Mouse (Mus musculus): ENCODE results near the gene Krtap19-1. TPM values are rescaled to one million over a fixed set of nuclear protein-coding genes. Genes with fewer than 3 reads are reported as not detected.

The Krtap19-1 gene
- total RNA-seq (2014; rRNA removed) (not detected in 2 replicates), polyA plus RNA-seq (2012; rRNA removed) (not detected in 2 replicates)

DNA sequence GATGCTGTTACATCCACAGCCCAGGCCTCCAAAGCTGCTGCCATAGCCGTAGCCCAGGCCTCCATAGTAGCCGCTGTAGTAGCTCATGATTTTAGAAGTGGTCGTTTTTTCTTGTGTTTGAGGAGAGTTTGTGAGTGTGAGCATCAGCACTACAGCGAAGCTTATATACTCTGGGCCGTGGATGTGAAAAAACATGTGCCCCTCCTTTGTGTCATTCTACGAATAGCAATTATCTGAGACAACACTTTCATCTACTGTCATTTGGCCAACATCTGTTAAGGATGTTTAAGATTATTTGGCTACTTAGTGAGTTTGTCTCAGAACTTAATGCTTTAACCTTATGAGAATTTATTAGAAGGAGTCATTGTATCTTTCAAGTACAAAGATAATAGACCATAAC lies at the start of gene Krtap19-1:
Gene Krtap19-1, minus strand, starts transcription at position 101 of the 400 bp plus-strand sequence.
- Histone ChIP-seq H3K4me3 (ENCODE audit: insufficient read depth, low read depth, low read length) (no peak within 1 kb of the TSS), H3K79me2 (ENCODE audit: control insufficient read depth, insufficient read depth, low read length) (no peaks in the 10 kb centered on the region), H3K36me3 (ENCODE audit: control insufficient read depth, insufficient read depth, low read length) (no peaks in the 10 kb centered on the region), H3K27me3 (ENCODE audit: control insufficient read depth, insufficient read depth, low read length) (no peaks in the 10 kb centered on the region), H3K27ac (replicated peaks; ENCODE audit: insufficient read depth, low read depth, low read length) (no peak within 1 kb of the TSS), H3K9ac (ENCODE audit: low read depth, low read length) (no peak within 1 kb of the TSS), H3K4me1 (ENCODE audit: control insufficient read depth, insufficient read depth, low read length) (no peaks in the 10 kb centered on the region)
- WGBS = 82% methylated on average over 6 of the region's 6 CpGs
- TF ChIP-seq CTCF (IDR thresholded peaks at IDR 0.05; ENCODE audit: low read depth, low read length) (no peak), POLR2A (IDR thresholded peaks at IDR 0.05; ENCODE audit: extremely low read depth, insufficient read depth, low read length) (no peak)
- DNase-seq (ENCODE audit: extremely low read depth, low read depth, low spot score) = no peak

DNA sequence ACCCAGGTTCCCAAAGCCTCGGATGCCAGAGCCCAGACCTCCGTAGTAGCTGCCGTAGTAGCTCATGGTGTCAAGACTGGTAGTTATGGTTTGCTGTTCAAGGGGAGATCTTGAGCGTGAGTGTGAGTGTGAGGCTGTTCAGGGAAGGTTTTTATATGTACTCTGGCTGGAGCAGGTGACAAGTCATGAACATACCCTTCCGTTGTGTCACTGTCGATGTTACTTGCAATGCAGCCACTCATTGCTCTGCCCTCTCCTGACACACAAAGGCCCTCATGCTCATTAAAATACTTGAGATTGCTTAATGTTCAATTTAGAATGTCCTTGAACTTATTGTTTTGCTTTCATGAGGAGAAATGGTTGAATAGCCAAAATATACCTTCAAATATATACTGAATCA lies 27.1 kb upstream of the Krtap19-1 start, which contains the start of gene Krtap19-5:
Gene Krtap19-5, minus strand, starts transcription at position 101 of the 400 bp plus-strand sequence.
- no peak for TF ChIP-seq POLR2A (IDR thresholded peaks at IDR 0.05; ENCODE audit: extremely low read depth, insufficient read depth, low read length)
- TF ChIP-seq CTCF (IDR thresholded peaks at IDR 0.05; ENCODE audit: low read depth, low read length) = no peak
- Histone ChIP-seq H3K4me1 (ENCODE audit: control insufficient read depth, insufficient read depth, low read length) (no peaks in the 10 kb centered on the region; the same call in 1 of the 2 replicates), H3K4me3 (ENCODE audit: insufficient read depth, low read depth, low read length) (no peak within 1 kb of the TSS), H3K36me3 (ENCODE audit: control insufficient read depth, insufficient read depth, low read length) (no peaks in the 10 kb centered on the region), H3K27me3 (ENCODE audit: control insufficient read depth, insufficient read depth, low read length) (no peaks in the 10 kb centered on the region), H3K9ac (ENCODE audit: low read depth, low read length) (no peak within 1 kb of the TSS), H3K79me2 (ENCODE audit: control insufficient read depth, insufficient read depth, low read length) (no peaks in the 10 kb centered on the region), H3K27ac (replicated peaks; ENCODE audit: insufficient read depth, low read depth, low read length) (no peak within 1 kb of the TSS)
- WGBS = 88% methylated on average over 6 of the region's 6 CpGs
- DNase-seq (ENCODE audit: extremely low read depth, low read depth, low spot score) = no peak

DNA sequence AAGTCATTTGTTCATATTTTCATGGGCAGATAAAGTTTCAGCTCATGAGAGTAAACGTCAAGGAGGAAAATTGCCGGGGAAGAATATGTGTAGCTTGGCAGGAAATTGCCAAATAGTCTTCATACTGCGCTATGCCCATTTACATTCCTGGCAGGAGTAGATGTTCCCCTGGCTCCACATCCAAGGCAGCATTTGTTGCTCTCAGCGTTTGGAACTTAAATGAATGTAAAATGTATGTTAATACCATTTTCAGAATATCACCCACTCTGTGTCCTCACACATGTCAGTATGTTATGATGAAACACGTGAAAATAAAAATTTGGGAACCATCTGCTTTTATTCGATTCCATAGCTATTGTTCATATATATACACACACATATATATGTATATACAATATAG lies 17.7 kb upstream of the Krtap19-1 start:
- Histone ChIP-seq H3K4me3 (ENCODE audit: insufficient read depth, low read depth, low read length) (no peak overlapping the region), H3K27me3 (ENCODE audit: control insufficient read depth, insufficient read depth, low read length) (no peaks in the 10 kb centered on the region), H3K27ac (replicated peaks; ENCODE audit: insufficient read depth, low read depth, low read length) (no peak overlapping the region), H3K36me3 (ENCODE audit: control insufficient read depth, insufficient read depth, low read length) (no peaks in the 10 kb centered on the region), H3K79me2 (ENCODE audit: control insufficient read depth, insufficient read depth, low read length) (no peaks in the 10 kb centered on the region), H3K9ac (ENCODE audit: low read depth, low read length) (no peak overlapping the region), H3K4me1 (ENCODE audit: control insufficient read depth, insufficient read depth, low read length) (no peaks in the 10 kb centered on the region)
- TF ChIP-seq POLR2A (IDR thresholded peaks at IDR 0.05; ENCODE audit: extremely low read depth, insufficient read depth, low read length) (no peak), CTCF (IDR thresholded peaks at IDR 0.05; ENCODE audit: low read depth, low read length) (no peak)
- WGBS = 82% methylated on average over 6 of the region's 6 CpGs
- no peak for DNase-seq (ENCODE audit: extremely low read depth, low read depth, low spot score)

DNA sequence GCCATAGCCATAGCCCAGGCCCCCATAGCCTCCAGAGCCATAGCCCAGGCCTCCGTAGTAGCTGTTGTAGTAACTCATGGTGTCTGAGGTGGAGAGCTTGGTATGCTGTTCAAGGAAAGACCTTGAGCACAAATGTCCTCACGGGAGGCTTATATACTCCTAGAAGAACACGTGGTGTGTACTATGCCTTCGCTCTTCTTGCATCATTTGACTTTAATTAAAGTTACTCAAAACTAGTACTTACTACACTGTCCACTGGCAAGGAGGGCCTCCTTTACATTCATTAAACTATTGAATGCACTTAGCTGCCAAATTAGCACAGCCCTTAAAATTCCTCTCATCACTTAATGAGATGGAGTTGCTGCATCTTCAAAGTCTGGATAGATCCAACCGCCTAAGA lies 15.8 kb upstream of the Krtap19-1 start, which contains the start of gene Krtap19-4:
Gene Krtap19-4, minus strand, starts transcription at position 101 of the 400 bp plus-strand sequence.
- Histone ChIP-seq H3K27me3 (ENCODE audit: control insufficient read depth, insufficient read depth, low read length) (no peaks in the 10 kb centered on the region), H3K27ac (replicated peaks; ENCODE audit: insufficient read depth, low read depth, low read length) (no peak within 1 kb of the TSS), H3K79me2 (ENCODE audit: control insufficient read depth, insufficient read depth, low read length) (no peaks in the 10 kb centered on the region), H3K36me3 (ENCODE audit: control insufficient read depth, insufficient read depth, low read length) (no peaks in the 10 kb centered on the region), H3K4me1 (ENCODE audit: control insufficient read depth, insufficient read depth, low read length) (no peaks in the 10 kb centered on the region), H3K9ac (ENCODE audit: low read depth, low read length) (no peak within 1 kb of the TSS), H3K4me3 (ENCODE audit: insufficient read depth, low read depth, low read length) (no peak within 1 kb of the TSS)
- TF ChIP-seq POLR2A (IDR thresholded peaks at IDR 0.05; ENCODE audit: extremely low read depth, insufficient read depth, low read length) (no peak), CTCF (IDR thresholded peaks at IDR 0.05; ENCODE audit: low read depth, low read length) (no peak)
- 85% methylated on average over 5 of the region's 5 CpGs for WGBS
- DNase-seq (ENCODE audit: extremely low read depth, low read depth, low spot score) = no peak

DNA sequence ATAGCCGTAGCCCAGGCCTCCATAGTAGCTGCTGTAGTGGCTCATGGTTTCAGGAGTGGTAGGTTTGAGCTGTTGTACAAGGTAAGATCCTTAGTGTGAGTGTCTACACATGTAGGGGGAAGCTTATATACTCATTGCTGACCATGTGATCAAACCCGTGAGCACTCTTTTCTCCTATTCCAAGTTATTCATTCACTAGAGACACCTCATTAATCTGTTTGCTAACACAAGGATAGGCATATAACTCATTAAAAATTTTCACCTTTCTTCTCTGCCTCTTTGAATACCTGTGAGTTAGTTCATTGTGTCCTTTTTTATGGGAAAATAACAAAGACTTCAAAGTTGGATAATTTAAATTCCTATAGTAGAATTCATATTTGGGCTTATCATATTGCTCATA lies 8.7 kb upstream of the Krtap19-1 start, which contains the start of gene Krtap19-3:
Gene Krtap19-3, minus strand, starts transcription at position 101 of the 400 bp plus-strand sequence.
- no peak within 1 kb of the TSS for H3K9ac ChIP-seq (ENCODE audit: low read depth, low read length)
- no peaks in the 10 kb centered on the region for H3K27me3 ChIP-seq (ENCODE audit: control insufficient read depth, insufficient read depth, low read length)
- H3K4me1 ChIP-seq (ENCODE audit: control insufficient read depth, insufficient read depth, low read length) = no peaks in the 10 kb centered on the region
- TF ChIP-seq POLR2A (IDR thresholded peaks at IDR 0.05; ENCODE audit: extremely low read depth, insufficient read depth, low read length) (no peak), CTCF (IDR thresholded peaks at IDR 0.05; ENCODE audit: low read depth, low read length) (no peak)
- no peaks in the 10 kb centered on the region for H3K79me2 ChIP-seq (ENCODE audit: control insufficient read depth, insufficient read depth, low read length)
- 72% methylated on average over 2 of the region's 2 CpGs for WGBS
- no peak within 1 kb of the TSS for H3K4me3 ChIP-seq (ENCODE audit: insufficient read depth, low read depth, low read length)
- no peak for DNase-seq (ENCODE audit: extremely low read depth, low read depth, low spot score)
- H3K36me3 ChIP-seq (ENCODE audit: control insufficient read depth, insufficient read depth, low read length) = no peaks in the 10 kb centered on the region
- no peak within 1 kb of the TSS for H3K27ac ChIP-seq (replicated peaks; ENCODE audit: insufficient read depth, low read depth, low read length)

DNA sequence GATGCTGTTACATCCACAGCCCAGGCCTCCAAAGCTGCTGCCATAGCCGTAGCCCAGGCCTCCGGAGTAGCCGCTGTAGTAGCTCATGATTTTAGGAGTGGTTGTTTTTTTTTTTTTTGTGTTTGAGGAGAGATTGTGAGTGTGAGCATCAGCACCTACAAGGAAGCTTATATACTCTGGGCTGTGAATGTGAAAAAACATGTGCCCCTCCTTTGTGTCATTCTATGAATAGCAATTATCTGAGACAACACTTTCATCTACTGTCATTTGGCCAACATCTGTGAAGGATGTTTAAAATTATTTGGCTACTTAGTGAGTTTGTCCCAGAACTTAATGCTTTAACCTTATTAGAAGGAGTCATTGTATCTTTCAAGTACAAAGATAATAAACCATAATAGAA lies 5.0 kb upstream of the Krtap19-1 start, which contains the start of gene Krtap19-2:
Gene Krtap19-2, minus strand, starts transcription at position 101 of the 400 bp plus-strand sequence.
- 92% methylated on average over 3 of the region's 3 CpGs for WGBS

More for the DNA sequence above, 5.0 kb upstream of the Krtap19-1 start, which contains the start of gene Krtap19-2:
- H3K36me3 ChIP-seq (ENCODE audit: control insufficient read depth, insufficient read depth, low read length) = no peaks in the 10 kb centered on the region
- DNase-seq (ENCODE audit: extremely low read depth, low read depth, low spot score) = no peak
- TF ChIP-seq POLR2A (IDR thresholded peaks at IDR 0.05; ENCODE audit: extremely low read depth, insufficient read depth, low read length) (no peak), CTCF (IDR thresholded peaks at IDR 0.05; ENCODE audit: low read depth, low read length) (no peak)
- no peaks in the 10 kb centered on the region for H3K27me3 ChIP-seq (ENCODE audit: control insufficient read depth, insufficient read depth, low read length)
- no peaks in the 10 kb centered on the region for H3K4me1 ChIP-seq (ENCODE audit: control insufficient read depth, insufficient read depth, low read length)
- H3K79me2 ChIP-seq (ENCODE audit: control insufficient read depth, insufficient read depth, low read length) = no peaks in the 10 kb centered on the region
- H3K4me3 ChIP-seq (ENCODE audit: insufficient read depth, low read depth, low read length) = no peak within 1 kb of the TSS
- no peak within 1 kb of the TSS for H3K9ac ChIP-seq (ENCODE audit: low read depth, low read length)
- H3K27ac ChIP-seq (replicated peaks; ENCODE audit: insufficient read depth, low read depth, low read length) = no peak within 1 kb of the TSS
